9 mouse cellular contexts compared by ENCODE assay signal in genomic region chr7:109704461-109704860, GRCm38 (mm10). TPM values are rescaled to one million over a fixed set of nuclear protein-coding genes. Genes with fewer than 3 reads are reported as not detected.
A peak's percentile ranks its signal among the peaks of the same experiment; 100 is the strongest.
DNase-seq lines count a peak whose midpoint lies in the region; ATAC-seq and TF ChIP-seq lines count a peak whose summit lies in the region.
"Had no signal": no experiment of that assay in that cellular context is flagged by ENCODE, and none has a peak within 500 bp of the region (broad histone marks: within the 10 kb centered on the region; RNA-seq: fewer than 3 reads in every experiment).

No protein-coding gene starts in this region.

- H3K27ac ChIP-seq in lung, postnatal 0 days (ENCODE audit: low read length): 0 out of 2 replicates have a peak overlapping the region, but pooled peaks have one; percentile 81
- H3K27ac ChIP-seq in forebrain, embryonic 10.5 days: peak overlapping the region; percentile 93
- H3K27ac ChIP-seq in limb, embryonic 14.5 days (replicated peaks; ENCODE audit: low read depth, low read length): peak overlapping the region; percentile 74; the same call in 1 of the 2 replicates
- peak overlapping the region; percentile 79; the same call in 1 of the 2 replicates for H3K27ac ChIP-seq in stomach, embryonic 15.5 days

- peak overlapping the region; percentile 75 for H3K4me3 ChIP-seq in lung, postnatal 0 days (ENCODE audit: low read depth, low read length)
- peak overlapping the region; percentile 73 for H3K4me3 ChIP-seq in forebrain, embryonic 10.5 days
- peak overlapping the region; percentile 62 for H3K4me3 ChIP-seq in limb, embryonic 14.5 days (replicated peaks; ENCODE audit: low read length)
- peak overlapping the region; percentile 73 for H3K4me3 ChIP-seq in stomach, embryonic 15.5 days (replicated peaks)

- no peak for TF ChIP-seq CTCF in lung, postnatal 0 days (IDR thresholded peaks at IDR 0.05)

- 30% methylated on average over 3 of the region's 3 CpGs for WGBS in lung, postnatal 0 days
- 73% methylated on average over 3 of the region's 3 CpGs for WGBS in forebrain, embryonic 10.5 days
- WGBS in limb, embryonic 14.5 days: 68% methylated on average over 3 of the region's 3 CpGs
- 54% methylated on average over 3 of the region's 3 CpGs for WGBS in stomach, embryonic 15.5 days

- TF ChIP-seq POLR2A in limb, embryonic 14.5 days (IDR thresholded peaks at IDR 0.05; ENCODE audit: borderline replicate concordance, extremely low read depth, insufficient read depth, insufficient read length): no peak

- no peak for ATAC-seq in lung, postnatal 0 days
- ATAC-seq in limb, embryonic 14.5 days (ENCODE audit: low FRiP score, low read depth): no peak
- ATAC-seq in stomach, embryonic 15.5 days (ENCODE audit: insufficient read depth, low FRiP score, low read depth): no peak

- no peak overlapping the region for H3K9ac ChIP-seq in lung, postnatal 0 days (replicated peaks; ENCODE audit: low read depth)
- no peak overlapping the region for H3K9ac ChIP-seq in limb, embryonic 14.5 days (ENCODE audit: low read depth, low read length, severe bottlenecking)
- no peak overlapping the region for H3K9ac ChIP-seq in stomach, embryonic 15.5 days

- peak; percentile 73 for DNase-seq in lung, postnatal 0 days (ENCODE audit: low spot score)
- DNase-seq in lung, adult 18-20 months: no peak
- DNase-seq in forebrain, embryonic 10.5 days (ENCODE audit: extremely low spot score, low spot score): no peak
- no peak for DNase-seq in limb, embryonic 14.5 days (ENCODE audit: low spot score)
- DNase-seq in embryo, embryonic 9.5 days (ENCODE audit: extremely low spot score): no peak
- no peak for DNase-seq in cerebellum, postnatal 14 days
- DNase-seq: adrenal gland, postnatal 14 days; thymus, adult 2 months had no signal

- TF ChIP-seq EP300 in lung, postnatal 0 days (IDR thresholded peaks at IDR 0.05): no peak

- H3K4me1 ChIP-seq in lung, postnatal 0 days (ENCODE audit: insufficient read depth, low read depth, low read length): peaks cover 12% of the 10 kb centered on the region
- H3K4me1 ChIP-seq in forebrain, embryonic 10.5 days: peaks cover 30% of the 10 kb centered on the region
- peaks cover 11% of the 10 kb centered on the region; the same call in 1 of the 2 replicates for H3K4me1 ChIP-seq in limb, embryonic 14.5 days (ENCODE audit: control insufficient read depth, insufficient read depth, low read length)
- 0 out of 2 replicates have a peak, but pooled peaks cover 2% of the 10 kb centered on the region for H3K4me1 ChIP-seq in stomach, embryonic 15.5 days

- H3K36me3 ChIP-seq in lung, postnatal 0 days (ENCODE audit: insufficient read depth, low read length): no peaks in the 10 kb centered on the region
- H3K36me3 ChIP-seq in forebrain, embryonic 10.5 days (replicated peaks): peaks cover 21% of the 10 kb centered on the region
- peaks cover 2% of the 10 kb centered on the region; the same call in 1 of the 2 replicates for H3K36me3 ChIP-seq in limb, embryonic 14.5 days (ENCODE audit: control insufficient read depth, insufficient read depth, low read length)
- H3K36me3 ChIP-seq in stomach, embryonic 15.5 days: no peaks in the 10 kb centered on the region

- peak overlapping the region; percentile 58; the same call in 1 of the 2 replicates for H3K4me2 ChIP-seq in lung, postnatal 0 days (replicated peaks; ENCODE audit: low read depth, low read length)
- peak overlapping the region; percentile 69; the same call in 1 of the 2 replicates for H3K4me2 ChIP-seq in limb, embryonic 14.5 days (replicated peaks; ENCODE audit: low read depth, low read length, severe bottlenecking)
- peak overlapping the region; percentile 81 for H3K4me2 ChIP-seq in stomach, embryonic 15.5 days

- H3K9me3 ChIP-seq in lung, postnatal 0 days (ENCODE audit: low read length): no peaks in the 10 kb centered on the region
- H3K9me3 ChIP-seq in forebrain, embryonic 10.5 days: no peaks in the 10 kb centered on the region
- H3K9me3 ChIP-seq in limb, embryonic 14.5 days (ENCODE audit: control insufficient read depth, low read length): no peaks in the 10 kb centered on the region
- no peaks in the 10 kb centered on the region for H3K9me3 ChIP-seq in stomach, embryonic 15.5 days

- no peaks in the 10 kb centered on the region for H3K27me3 ChIP-seq in lung, postnatal 0 days (replicated peaks; ENCODE audit: insufficient read depth, low read length)
- H3K27me3 ChIP-seq in forebrain, embryonic 10.5 days (ENCODE audit: poor library complexity, severe bottlenecking): peaks cover 11% of the 10 kb centered on the region
- H3K27me3 ChIP-seq in limb, embryonic 14.5 days (ENCODE audit: control insufficient read depth, insufficient read depth, low read length): no peaks in the 10 kb centered on the region
- no peaks in the 10 kb centered on the region for H3K27me3 ChIP-seq in stomach, embryonic 15.5 days (replicated peaks)

RNA-seq across cellular contexts. Expression of gene Akip1, which starts 1.0 kb away (rescaled TPM):
- 48.6 and 52.5 TPM in 2 replicates for polyA plus RNA-seq in lung, postnatal 0 days (2015; fragmentation: Nextera tagmentation; extraction: Ambion mirVana)
- 27.6 and 29.1 TPM in 2 replicates for polyA plus RNA-seq in forebrain, embryonic 10.5 days (2016; fragmentation: Nextera tagmentation; extraction: Ambion mirVana)
- 20.4 and 25.5 TPM in 2 replicates for polyA plus RNA-seq in limb, embryonic 14.5 days (2012; rRNA removed)
- polyA plus RNA-seq in limb, embryonic 14.5 days (2014; fragmentation: Nextera tagmentation; extraction: Ambion mirVana): 33.8 and 39.0 TPM in 2 replicates
- 38.3 and 40.6 TPM in 2 replicates for polyA plus RNA-seq in stomach, embryonic 15.5 days (2015; fragmentation: Nextera tagmentation; extraction: Ambion mirVana)

RNA-seq across cellular contexts. Expression of gene St5, which starts 1.1 kb away (rescaled TPM):
- polyA plus RNA-seq in lung, postnatal 0 days (2015; fragmentation: Nextera tagmentation; extraction: Ambion mirVana): 58.9 and 61.8 TPM in 2 replicates
- polyA plus RNA-seq in forebrain, embryonic 10.5 days (2016; fragmentation: Nextera tagmentation; extraction: Ambion mirVana): 33.5 and 37.9 TPM in 2 replicates
- polyA plus RNA-seq in limb, embryonic 14.5 days (2012; rRNA removed): 56.3 and 57.0 TPM in 2 replicates
- 45.0 and 52.1 TPM in 2 replicates for polyA plus RNA-seq in limb, embryonic 14.5 days (2014; fragmentation: Nextera tagmentation; extraction: Ambion mirVana)
- polyA plus RNA-seq in stomach, embryonic 15.5 days (2015; fragmentation: Nextera tagmentation; extraction: Ambion mirVana): 58.7 and 71.6 TPM in 2 replicates

RNA-seq across cellular contexts. Expression of gene BC051019, which starts 19.2 kb away (rescaled TPM):
- 22.7 and 24.3 TPM in 2 replicates for polyA plus RNA-seq in lung, postnatal 0 days (2015; fragmentation: Nextera tagmentation; extraction: Ambion mirVana)
- polyA plus RNA-seq in forebrain, embryonic 10.5 days (2016; fragmentation: Nextera tagmentation; extraction: Ambion mirVana): 0.20 and 0.25 TPM in 2 replicates
- 0.10 and 0.14 TPM in 2 replicates for polyA plus RNA-seq in limb, embryonic 14.5 days (2012; rRNA removed)
- polyA plus RNA-seq in limb, embryonic 14.5 days (2014; fragmentation: Nextera tagmentation; extraction: Ambion mirVana): 0.15 TPM in 2 replicates
- polyA plus RNA-seq in stomach, embryonic 15.5 days (2015; fragmentation: Nextera tagmentation; extraction: Ambion mirVana): 0.21 and 0.33 TPM in 2 replicates

RNA-seq across cellular contexts. Expression of gene Ascl3, which starts 27.1 kb away (rescaled TPM):
- polyA plus RNA-seq in lung, postnatal 0 days (2015; fragmentation: Nextera tagmentation; extraction: Ambion mirVana): 0.64 and 0.89 TPM in 2 replicates
- polyA plus RNA-seq in forebrain, embryonic 10.5 days (2016; fragmentation: Nextera tagmentation; extraction: Ambion mirVana): not detected in 2 replicates
- polyA plus RNA-seq in limb, embryonic 14.5 days (2012; rRNA removed): not detected in 2 replicates
- not detected in 2 replicates for polyA plus RNA-seq in limb, embryonic 14.5 days (2014; fragmentation: Nextera tagmentation; extraction: Ambion mirVana)
- 0.33 TPM in 1 of 2 replicates, not detected in the other for polyA plus RNA-seq in stomach, embryonic 15.5 days (2015; fragmentation: Nextera tagmentation; extraction: Ambion mirVana)

RNA-seq across cellular contexts. Expression of gene Tmem9b, which starts 48.2 kb away (rescaled TPM):
- polyA plus RNA-seq in lung, postnatal 0 days (2015; fragmentation: Nextera tagmentation; extraction: Ambion mirVana): 109 and 117 TPM in 2 replicates
- 31.1 and 34.5 TPM in 2 replicates for polyA plus RNA-seq in forebrain, embryonic 10.5 days (2016; fragmentation: Nextera tagmentation; extraction: Ambion mirVana)
- polyA plus RNA-seq in limb, embryonic 14.5 days (2012; rRNA removed): 36.6 and 38.2 TPM in 2 replicates
- polyA plus RNA-seq in limb, embryonic 14.5 days (2014; fragmentation: Nextera tagmentation; extraction: Ambion mirVana): 64.2 and 69.2 TPM in 2 replicates
- polyA plus RNA-seq in stomach, embryonic 15.5 days (2015; fragmentation: Nextera tagmentation; extraction: Ambion mirVana): 64.8 and 66.2 TPM in 2 replicates

Comparison
In these comparisons a context has a peak if more than half of its experiments do, and no peak if none do; other contexts are left out.
1. RNA of gene BC051019, which starts 19.2 kb away (polyA plus RNA-seq): 22.7 to 24.3 TPM in lung, postnatal 0 days; 0.21 to 0.33 TPM in stomach, embryonic 15.5 days, 0.20 to 0.25 TPM in forebrain, embryonic 10.5 days and 0.10 to 0.15 TPM in limb, embryonic 14.5 days; every median in the first group is over 10 times any median in the second.
2. Peak in every context shown above with its lines, with median percentiles within 50 percentile points of each other: H3K27ac ChIP-seq, H3K4me2 ChIP-seq and H3K4me3 ChIP-seq.